Mouse (Mus musculus): Measurements from ENCODE around the gene Fam71e1. TPM values are rescaled to one million over a fixed set of nuclear protein-coding genes. Genes with fewer than 3 reads are reported as not detected.

Gene Fam71e1
- total RNA-seq (2021) = 1 to 10 TPM; 5.6 to 8.9 TPM
- long read RNA-seq, experiment 1, partial matches to known transcripts = 0 of 2 reads
- long read RNA-seq, experiment 1, other reads (novel, unspliced or antisense) = 1 of 2 reads
- long read RNA-seq, experiment 2, partial matches to known transcripts = 1 of 4 reads
- long read RNA-seq, experiment 2, other reads (novel, unspliced or antisense) = 1 of 4 reads

GRCm38 (mm10) chr7:44495992-44496770 is at the start of gene Fam71e1, which contains the start of gene Emc10:
Gene Fam71e1, plus strand, starts transcription at chr7:44496581.
Gene Emc10, minus strand, starts transcription at chr7:44496529.
- peak; percentile 97 to 98 for DNase-seq (ENCODE audit: low spot score in 2 of 2)

GRCm38 (mm10) chr7:44453256-44453655 is 43.1 kb upstream of the Fam71e1 start:
- DNase-seq (ENCODE audit: low spot score in 2 of 2) = no peak

- DNase-seq (ENCODE audit: low spot score in 2 of 2) = no peak
Observed at GRCm38 (mm10) chr7:44456302-44456701, 40.1 kb upstream of the Fam71e1 start.

GRCm38 (mm10) chr7:44460067-44460466 is 36.3 kb upstream of the Fam71e1 start:
- no peak for DNase-seq (ENCODE audit: low spot score in 2 of 2)

GRCm38 (mm10) chr7:44460767-44461502 is 35.4 kb upstream of the Fam71e1 start:
- no peak for DNase-seq (ENCODE audit: low spot score in 2 of 2)

- no peak for DNase-seq (ENCODE audit: low spot score in 2 of 2)
Observed at GRCm38 (mm10) chr7:44461503-44462217, 34.7 kb upstream of the Fam71e1 start.

- no peak for DNase-seq (ENCODE audit: low spot score in 2 of 2)
Observed at GRCm38 (mm10) chr7:44462218-44463055, 33.9 kb upstream of the Fam71e1 start.

GRCm38 (mm10) chr7:44463056-44463425 is 33.3 kb upstream of the Fam71e1 start:
- DNase-seq (ENCODE audit: low spot score in 2 of 2) = no peak

- no peak for DNase-seq (ENCODE audit: low spot score in 2 of 2)
Observed at GRCm38 (mm10) chr7:44463556-44464225, 32.7 kb upstream of the Fam71e1 start.

GRCm38 (mm10) chr7:44464511-44464910 is 31.9 kb upstream of the Fam71e1 start:
- DNase-seq (ENCODE audit: low spot score in 2 of 2) = no peak

GRCm38 (mm10) chr7:44465111-44465510 is 31.3 kb upstream of the Fam71e1 start, which contains the start of gene Aspdh:
Gene Aspdh, plus strand, starts transcription at chr7:44465391.
- no peak for DNase-seq (ENCODE audit: low spot score in 2 of 2)

- DNase-seq (ENCODE audit: low spot score in 2 of 2) = no peak
Observed at GRCm38 (mm10) chr7:44466006-44466887, 30.1 kb upstream of the Fam71e1 start.

- DNase-seq (ENCODE audit: low spot score in 2 of 2) = no peak
Observed at GRCm38 (mm10) chr7:44466888-44467311, 29.5 kb upstream of the Fam71e1 start.

- DNase-seq (ENCODE audit: low spot score in 2 of 2) = peak; percentile 81 to 82
Observed at GRCm38 (mm10) chr7:44467811-44468411, 28.5 kb upstream of the Fam71e1 start, which contains the start of gene Josd2. Gene Josd2, plus strand, starts transcription at chr7:44467980.

GRCm38 (mm10) chr7:44468644-44469285 is 27.6 kb upstream of the Fam71e1 start:
- no peak for DNase-seq (ENCODE audit: low spot score in 2 of 2)

- DNase-seq (ENCODE audit: low spot score in 2 of 2) = no peak
Observed at GRCm38 (mm10) chr7:44469677-44470675, 26.4 kb upstream of the Fam71e1 start.

Measured in adrenal gland, adult 18-20 months (tissue).